ENCODE assay signal across 14 mouse cellular contexts in the genomic region with DNA sequence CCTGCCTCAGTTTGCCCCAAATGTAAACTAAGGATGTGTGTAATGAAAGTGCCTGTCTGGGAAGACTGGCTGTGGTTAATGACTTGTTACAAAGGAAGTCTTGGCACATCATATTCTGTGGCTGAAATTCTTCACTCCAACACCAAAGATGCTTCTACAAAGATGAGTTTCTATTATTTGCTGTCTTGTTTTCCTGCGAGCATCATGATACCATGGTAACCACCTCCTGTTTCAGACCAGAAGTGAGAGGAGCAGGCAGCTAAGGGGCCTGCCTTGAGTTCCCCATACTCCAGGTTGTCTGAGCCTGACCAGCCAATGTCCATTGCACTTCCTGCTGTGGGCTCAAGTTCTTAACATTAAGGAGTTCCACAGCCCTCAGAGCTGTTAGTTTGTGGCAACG.
"Had no signal": no experiment of that assay in that cellular context is flagged by ENCODE, and none has a peak within 500 bp of the region (broad histone marks: within the 10 kb centered on the region; RNA-seq: fewer than 3 reads in every experiment).

No protein-coding gene starts in this region.

- H3K9ac ChIP-seq: limb, embryonic 15.5 days; liver, embryonic 12.5 days; lung, embryonic 14.5 days; midbrain, embryonic 13.5 days; neural tube, embryonic 12.5 days; stomach, embryonic 15.5 days had no signal

- H3K27ac ChIP-seq: layer of hippocampus, adult 2 months; left cerebral cortex, adult 2 months; limb, embryonic 15.5 days; liver, embryonic 12.5 days; macrophage; midbrain, embryonic 13.5 days; neural tube, embryonic 12.5 days; stomach, embryonic 15.5 days had no signal

- ATAC-seq: liver, embryonic 12.5 days; midbrain, embryonic 13.5 days had no signal

- DNase-seq: kidney, adult 9 months; kidney, postnatal 10 days; kidney, postnatal 4 days; lung, embryonic 14.5 days; lung, postnatal 14 days; thymus, postnatal 36 days had no signal

- H3K36me3 ChIP-seq: liver, embryonic 12.5 days; neural tube, embryonic 12.5 days; stomach, embryonic 15.5 days had no signal

- H3K9me3 ChIP-seq: limb, embryonic 15.5 days; liver, embryonic 12.5 days; midbrain, embryonic 13.5 days; neural tube, embryonic 12.5 days; stomach, embryonic 15.5 days had no signal

- H3K4me1 ChIP-seq: limb, embryonic 15.5 days; midbrain, embryonic 13.5 days; neural tube, embryonic 12.5 days; stomach, embryonic 15.5 days had no signal

- H3K27me3 ChIP-seq: limb, embryonic 15.5 days; liver, embryonic 12.5 days; midbrain, embryonic 13.5 days; neural tube, embryonic 12.5 days; stomach, embryonic 15.5 days had no signal

- H3K4me3 ChIP-seq: layer of hippocampus, adult 2 months; left cerebral cortex, adult 2 months; limb, embryonic 15.5 days; liver, embryonic 12.5 days; midbrain, embryonic 13.5 days; neural tube, embryonic 12.5 days; stomach, embryonic 15.5 days had no signal

- H3K4me2 ChIP-seq: limb, embryonic 15.5 days; liver, embryonic 12.5 days; lung, embryonic 14.5 days; midbrain, embryonic 13.5 days; neural tube, embryonic 12.5 days; stomach, embryonic 15.5 days had no signal
